Mouse (Mus musculus): ENCODE measurements at regions not wholly inside any gene's neighbourhood (a gene's known extent, or its start where the extent isn't known, plus 50 kb on each side); places are given as distances from the start of the nearest gene placed in this dataset.

DNA sequence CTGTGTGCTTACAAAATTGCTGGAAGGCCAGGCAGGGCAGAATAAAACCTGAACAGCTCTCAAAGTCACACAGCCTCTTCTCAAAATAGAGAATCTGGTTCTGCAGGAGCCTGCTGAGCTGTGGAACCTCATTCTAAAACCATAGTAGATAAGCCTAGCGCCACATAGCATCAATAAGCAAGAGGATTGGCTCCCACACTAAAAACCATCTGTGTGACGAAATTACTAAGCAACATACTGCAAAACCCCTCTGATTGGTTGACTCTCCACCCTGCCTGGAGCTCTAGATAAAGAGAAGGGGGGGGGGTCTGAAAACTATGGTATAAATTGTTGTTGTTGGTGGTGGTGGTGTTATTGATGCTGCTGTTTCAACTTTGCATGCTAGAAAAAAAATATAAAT is 122.6 kb upstream of the Trhde start:
- no peaks in the 10 kb centered on the region for H3K27me3 ChIP-seq (replicated peaks)
- H3K79me2 ChIP-seq (replicated peaks; ENCODE audit: control insufficient read depth, extremely low read depth, insufficient read depth, poor library complexity, severe bottlenecking), result no peaks in the 10 kb centered on the region
- H3K4me1 ChIP-seq (ENCODE audit: control insufficient read depth in 1 of 2, insufficient read depth in 2 of 2), result peaks cover 0 to 6% of the 10 kb centered on the region in 2 experiments; a peak in 1 of 4 replicates
- H3K9me3 ChIP-seq (replicated peaks; ENCODE audit: low read length), result no peaks in the 10 kb centered on the region
- DNase-seq (ENCODE audit: extremely low read depth), result no peak
- H3K36me3 ChIP-seq (replicated peaks in 1 of 2; ENCODE audit: control insufficient read depth in 1 of 2, insufficient read depth in 1 of 2, low read length in 1 of 2), result no peaks in the 10 kb centered on the region
- dilution Hi-C loops (cut with MboI; ENCODE audit: extremely low pct_ligation_motif_present, extremely low pct_unique_long_range_greater_than_20kb, low sequenced_read_pairs) (no loop called here), in situ Hi-C loops (cut with MboI; ENCODE audit: low pct_ligation_motif_present, low pct_unique_long_range_greater_than_20kb, low sequenced_read_pairs) (no loop called here)
- H3K9ac ChIP-seq (ENCODE audit: insufficient read depth, low read depth), result no peak overlapping the region
- H3K4me3 ChIP-seq (replicated peaks in 1 of 3; ENCODE audit: low read depth in 2 of 3, low read length in 2 of 3, poor library complexity in 1 of 3), result no peak overlapping the region
- no peak for TF ChIP-seq ELF1 (IDR thresholded peaks at IDR 0.05; ENCODE audit: low read depth, low read length)
- no peak for TF ChIP-seq ZKSCAN1 (IDR thresholded peaks at IDR 0.05; ENCODE audit: borderline replicate concordance, low read depth, low read length)
- TF ChIP-seq KAT2A (IDR thresholded peaks at IDR 0.05; ENCODE audit: insufficient replicate concordance, low read length), result no peak
- no peak for TF ChIP-seq USF2 (conservative IDR thresholded peaks at IDR 0.05; ENCODE audit: low read depth, low read length)
- no peak for TF ChIP-seq ZC3H11A (IDR thresholded peaks at IDR 0.05; ENCODE audit: low read depth, low read length)
- TF ChIP-seq MYC (IDR thresholded peaks at IDR 0.05; ENCODE audit: low read depth, low read length), result no peak
- no peak for TF ChIP-seq BHLHE40 (IDR thresholded peaks at IDR 0.05; ENCODE audit: low read depth, low read length)
- no peak for TF ChIP-seq TCF12 (IDR thresholded peaks at IDR 0.05; ENCODE audit: low read depth, low read length)
- no peak for TF ChIP-seq POLR2A (IDR thresholded peaks at IDR 0.05; ENCODE audit: low read depth, low read length)
- no peak for TF ChIP-seq MXI1 (IDR thresholded peaks at IDR 0.05; ENCODE audit: low read depth, low read length)
- TF ChIP-seq GABPA (IDR thresholded peaks at IDR 0.05; ENCODE audit: insufficient replicate concordance, low read depth, low read length), result no peak
- no peak for TF ChIP-seq EP300 (IDR thresholded peaks at IDR 0.05; ENCODE audit: low read length)
- H3K4me2 ChIP-seq (ENCODE audit: insufficient read depth, low read depth, poor library complexity, severe bottlenecking), result no peak overlapping the region
- no peak overlapping the region for H3K27ac ChIP-seq (ENCODE audit: insufficient read depth, low read depth)

DNA sequence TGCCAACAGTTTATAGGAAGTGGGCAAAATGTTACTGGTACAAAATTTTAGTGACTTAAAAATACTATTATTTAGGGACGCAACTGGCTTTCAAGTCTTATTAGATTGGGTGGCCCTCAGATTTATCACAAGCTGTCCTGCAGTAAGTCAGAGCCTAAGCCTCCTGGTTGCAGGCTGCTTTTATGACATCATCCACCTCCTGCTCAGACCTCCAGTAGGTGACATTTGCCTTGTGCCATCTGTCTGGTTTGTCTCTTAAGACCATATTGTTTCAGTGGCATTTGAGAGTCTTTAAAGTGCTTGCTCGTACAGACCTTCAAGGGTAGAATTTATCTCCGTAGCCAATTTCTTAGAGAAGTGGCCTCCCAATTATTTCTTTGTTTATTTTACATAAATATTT is 111.9 kb upstream of the Trhde start:
- in situ Hi-C loops (cut with MboI; ENCODE audit: low pct_ligation_motif_present, low pct_unique_long_range_greater_than_20kb, low sequenced_read_pairs) (no loop called here), dilution Hi-C loops (cut with MboI; ENCODE audit: extremely low pct_ligation_motif_present, extremely low pct_unique_long_range_greater_than_20kb, low sequenced_read_pairs) (no loop called here)
- DNase-seq (ENCODE audit: extremely low read depth), result no peak
- H3K4me1 ChIP-seq (ENCODE audit: control insufficient read depth in 1 of 2, insufficient read depth in 2 of 2), result no peaks in the 10 kb centered on the region
- H3K4me3 ChIP-seq (replicated peaks in 1 of 3; ENCODE audit: low read depth in 2 of 3, low read length in 2 of 3, poor library complexity in 1 of 3), result no peak overlapping the region
- no peaks in the 10 kb centered on the region for H3K27me3 ChIP-seq (replicated peaks)
- H3K9me3 ChIP-seq (replicated peaks; ENCODE audit: low read length), result no peaks in the 10 kb centered on the region
- TF ChIP-seq ETS1 (conservative IDR thresholded peaks at IDR 0.05; ENCODE audit: low read depth, low read length) (no peak), MXI1 (IDR thresholded peaks at IDR 0.05; ENCODE audit: low read depth, low read length) (no peak), MYC (IDR thresholded peaks at IDR 0.05; ENCODE audit: low read depth, low read length) (no peak), ZMIZ1 (IDR thresholded peaks at IDR 0.05; ENCODE audit: low read depth, low read length) (no peak), RCOR1 (conservative IDR thresholded peaks at IDR 0.05; ENCODE audit: low read depth, low read length) (no peak), EP300 (IDR thresholded peaks at IDR 0.05; ENCODE audit: low read length) (no peak), NRF1 (IDR thresholded peaks at IDR 0.05; ENCODE audit: low read depth, low read length) (no peak), USF2 (conservative IDR thresholded peaks at IDR 0.05; ENCODE audit: low read depth, low read length) (no peak), SIN3A (IDR thresholded peaks at IDR 0.05; ENCODE audit: low read length) (no peak)
- no peak overlapping the region for H3K9ac ChIP-seq (ENCODE audit: insufficient read depth, low read depth)
- no peak overlapping the region for H3K4me2 ChIP-seq (ENCODE audit: insufficient read depth, low read depth, poor library complexity, severe bottlenecking)
- H3K27ac ChIP-seq (ENCODE audit: insufficient read depth, low read depth), result no peak overlapping the region
- H3K36me3 ChIP-seq (replicated peaks in 1 of 2; ENCODE audit: control insufficient read depth in 1 of 2, insufficient read depth in 1 of 2, low read length in 1 of 2), result no peaks in the 10 kb centered on the region
- no peaks in the 10 kb centered on the region for H3K79me2 ChIP-seq (replicated peaks; ENCODE audit: control insufficient read depth, extremely low read depth, insufficient read depth, poor library complexity, severe bottlenecking)

Data from CH12.LX (cell line).